Mouse (Mus musculus) MN1 (cell line): ENCODE measurements around the gene Pard3b.
"Not testable (repeated sequence)": the region's sequence is repeated elsewhere in the genome, so short reads cannot be mapped to it uniquely, and the experiment has no call there.

Source experiments
- DNase-seq: peaks from one replicate; pipeline ENCODE4 v3.0.0-alpha.2; 2016; ENCODE audit warnings: low spot score

The Pard3b gene

GRCm38 (mm10) chr1:62579024-62579765 is 940.6 kb downstream of the Pard3b start:
- DNase-seq, result no peak

GRCm38 (mm10) chr1:62580314-62580935 is 941.8 kb downstream of the Pard3b start:
- no peak for DNase-seq

GRCm38 (mm10) chr1:62582476-62582875 is 943.9 kb downstream of the Pard3b start:
- no peak for DNase-seq

- no peak for DNase-seq
These were observed 948.9 kb downstream of the Pard3b start for GRCm38 (mm10) chr1:62587536-62587935.

GRCm38 (mm10) chr1:62591296-62592031 is 952.8 kb downstream of the Pard3b start:
- peak; percentile 10 for DNase-seq

- no peak for DNase-seq
These were observed 956.8 kb downstream of the Pard3b start for GRCm38 (mm10) chr1:62595401-62595800.

GRCm38 (mm10) chr1:62597751-62598400 is 959.3 kb downstream of the Pard3b start:
- no peak for DNase-seq

GRCm38 (mm10) chr1:62598551-62598950 is 959.9 kb downstream of the Pard3b start:
- DNase-seq, result no peak

GRCm38 (mm10) chr1:62604644-62605043 is 966.0 kb downstream of the Pard3b start:
- not testable (repeated sequence) for DNase-seq

- DNase-seq, result no peak
These were observed 979.6 kb downstream of the Pard3b start for GRCm38 (mm10) chr1:62618109-62618665.

GRCm38 (mm10) chr1:62619456-62619855 is 980.8 kb downstream of the Pard3b start:
- DNase-seq, result no peak

- no peak for DNase-seq
These were observed 983.8 kb downstream of the Pard3b start for GRCm38 (mm10) chr1:62622447-62622846.

GRCm38 (mm10) chr1:62624166-62624565 is 985.5 kb downstream of the Pard3b start:
- no peak for DNase-seq

- DNase-seq, result no peak
These were observed 986.2 kb downstream of the Pard3b start for GRCm38 (mm10) chr1:62624836-62625235.

GRCm38 (mm10) chr1:62625332-62625731 is 986.7 kb downstream of the Pard3b start:
- no peak for DNase-seq

GRCm38 (mm10) chr1:62625819-62626505 is 987.3 kb downstream of the Pard3b start:
- no peak for DNase-seq

- no peak for DNase-seq
These were observed 991.3 kb downstream of the Pard3b start for GRCm38 (mm10) chr1:62629952-62630351.

- DNase-seq, result no peak
These were observed 993.1 kb downstream of the Pard3b start for GRCm38 (mm10) chr1:62631511-62632305.

GRCm38 (mm10) chr1:62632886-62633285 is 994.3 kb downstream of the Pard3b start:
- no peak for DNase-seq

- no peak for DNase-seq
These were observed 996.6 kb downstream of the Pard3b start for GRCm38 (mm10) chr1:62635203-62635602.
